Mouse (Mus musculus) liver, embryonic 14.5 days (tissue): Measurements from ENCODE around the gene Tyw5.

Experiments
- CTCF ChIP-seq: IDR thresholded peaks from 2 replicates; pipeline ENCODE4 v1.5.1; 2016; ENCODE audit warnings: antibody characterized with exemption, low read depth, control low read depth
- EP300 ChIP-seq: IDR thresholded peaks from 2 replicates; pipeline ENCODE4 v1.6.1; 2016; ENCODE audit warnings: antibody characterized with exemption, low read depth

DNA sequence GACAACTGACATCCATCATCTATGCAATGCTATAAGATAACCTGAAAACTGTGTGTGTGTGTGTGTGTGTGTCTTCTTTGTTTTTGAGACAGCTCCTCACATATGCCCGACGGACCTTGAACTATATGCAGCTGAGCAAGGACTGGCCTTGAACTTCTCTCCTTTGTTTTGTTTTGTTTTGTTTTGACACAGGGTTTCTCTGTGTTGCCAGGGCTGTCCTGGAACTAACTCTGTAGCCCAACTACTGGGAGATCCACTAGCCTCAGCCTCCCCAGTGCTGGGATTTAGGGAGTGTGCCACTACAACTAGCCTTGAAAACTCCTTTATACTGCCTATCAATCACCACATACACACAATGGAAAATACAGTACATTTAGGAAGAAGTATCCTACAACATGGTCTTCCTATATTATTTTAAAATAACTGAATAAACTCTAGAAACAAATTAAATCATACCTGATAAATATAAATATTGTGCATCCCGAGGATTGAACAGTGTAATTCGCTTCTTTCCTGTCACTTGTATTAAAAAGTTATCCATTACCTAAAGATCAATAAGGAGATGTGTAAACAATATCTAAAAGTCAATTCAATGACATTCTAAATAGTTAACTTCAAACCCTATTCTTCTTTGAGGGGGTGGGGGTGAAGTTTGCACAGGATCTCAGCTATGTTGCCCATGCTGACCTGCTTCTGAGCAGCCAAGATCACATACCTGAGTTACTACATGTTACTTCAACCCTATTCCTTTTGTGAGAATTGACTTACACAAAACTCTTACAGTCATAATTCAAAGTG lies 15.7 kb downstream of the Tyw5 start:
- TF ChIP-seq CTCF (no peak), EP300 (no peak)
